Mouse (Mus musculus): Measurements from ENCODE around the gene Maneal. TPM values are rescaled to one million over a fixed set of nuclear protein-coding genes. Genes with fewer than 3 reads are reported as not detected.

Maneal gene
- total RNA-seq (2014; rRNA removed) (52.3 and 56.9 TPM in 2 replicates), polyA plus RNA-seq (2015; fragmentation: Nextera tagmentation; extraction: Ambion mirVana) (9.4 and 9.6 TPM in 2 replicates)

GRCm38 (mm10) chr4:124861283-124862188 is at the start of gene Maneal:
Gene Maneal (minus strand): TSS chr4:124862171.
- Histone ChIP-seq H3K4me1 (ENCODE audit: insufficient read depth, low read length) (peaks cover 13% of the 10 kb centered on the region), H3K9me3 (ENCODE audit: low read length) (no peaks in the 10 kb centered on the region), H3K36me3 (ENCODE audit: insufficient read depth, low read length) (peaks cover 14% of the 10 kb centered on the region), H3K9ac (replicated peaks; ENCODE audit: low read length) (peak within 1 kb of the TSS; percentile 67), H3K4me3 (ENCODE audit: low read length) (peak within 1 kb of the TSS; percentile 55), H3K27me3 (ENCODE audit: insufficient read depth, low read length) (no peaks in the 10 kb centered on the region), H3K27ac (peak within 1 kb of the TSS; percentile 71), H3K4me2 (ENCODE audit: low read depth, low read length) (peak within 1 kb of the TSS; percentile 82)
- peak; percentile 48 for DNase-seq (ENCODE audit: low spot score)
- peak; percentile 57 for ATAC-seq
- 2% methylated on average over 75 of the region's 77 CpGs for WGBS
- TF ChIP-seq CTCF (IDR thresholded peaks at IDR 0.05; ENCODE audit: low read depth), result no peak

DNA sequence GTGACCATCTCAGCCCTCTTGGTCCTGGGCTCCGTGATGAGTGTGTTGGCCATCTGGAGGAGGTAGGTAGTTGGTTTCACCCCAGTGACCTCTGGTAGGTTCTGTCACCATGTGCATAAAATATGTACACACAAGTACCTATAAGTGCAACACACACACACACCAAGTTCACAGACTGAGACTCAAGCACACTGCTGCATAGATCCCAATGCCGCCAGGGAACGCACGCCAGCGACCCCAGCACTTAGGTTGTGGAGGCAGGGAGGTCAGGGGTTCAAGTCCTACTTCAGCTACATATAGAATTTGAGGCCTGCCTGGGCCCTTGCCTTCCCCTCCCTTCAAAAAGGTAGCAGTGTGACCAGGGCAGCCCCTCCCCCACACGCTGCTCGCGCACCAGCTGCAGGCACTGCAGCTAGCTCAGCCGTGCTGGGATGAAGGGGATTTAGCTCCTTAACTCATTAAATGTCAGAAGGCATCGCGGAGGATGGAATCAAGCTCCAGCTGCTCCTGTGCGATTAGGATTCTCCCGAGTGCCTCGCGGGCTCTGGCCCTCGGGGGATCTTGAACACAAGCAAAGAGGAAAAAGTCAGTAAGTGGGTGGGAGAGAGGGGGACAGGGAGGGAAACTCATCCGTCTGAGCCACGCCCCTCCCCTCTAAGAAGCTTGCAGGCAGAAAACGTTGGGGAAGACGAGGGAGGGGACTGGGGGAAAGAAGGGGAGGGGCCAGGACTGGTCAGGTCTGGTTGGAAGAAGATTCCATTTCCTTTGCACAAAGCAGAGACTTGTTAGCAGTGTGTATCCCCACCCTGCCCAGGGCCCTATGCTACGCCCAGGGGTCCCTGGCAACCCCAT is 44.2 kb upstream of the Maneal start:
- WGBS, result 10% methylated on average over 21 of the region's 21 CpGs
- no peaks in the 10 kb centered on the region for H3K36me3 ChIP-seq (ENCODE audit: insufficient read depth, low read length)
- H3K27ac ChIP-seq, result peak overlapping the region; percentile 55; the same call in 1 of the 2 replicates
- peak overlapping the region; percentile 2; the same call in 1 of the 2 replicates for H3K4me3 ChIP-seq (ENCODE audit: low read length)
- peak; percentile 85 for ATAC-seq
- H3K27me3 ChIP-seq (ENCODE audit: insufficient read depth, low read length), result no peaks in the 10 kb centered on the region
- H3K9me3 ChIP-seq (ENCODE audit: low read length), result no peaks in the 10 kb centered on the region
- peak; percentile 80 for DNase-seq (ENCODE audit: low spot score)
- H3K4me2 ChIP-seq (ENCODE audit: low read depth, low read length), result peak overlapping the region; percentile 22
- peak overlapping the region; percentile 22; the same call in 1 of the 2 replicates for H3K9ac ChIP-seq (replicated peaks; ENCODE audit: low read length)
- TF ChIP-seq CTCF (IDR thresholded peaks at IDR 0.05; ENCODE audit: low read depth), result no peak
- H3K4me1 ChIP-seq (ENCODE audit: insufficient read depth, low read length), result peaks cover 7% of the 10 kb centered on the region; the same call in 1 of the 2 replicates

DNA sequence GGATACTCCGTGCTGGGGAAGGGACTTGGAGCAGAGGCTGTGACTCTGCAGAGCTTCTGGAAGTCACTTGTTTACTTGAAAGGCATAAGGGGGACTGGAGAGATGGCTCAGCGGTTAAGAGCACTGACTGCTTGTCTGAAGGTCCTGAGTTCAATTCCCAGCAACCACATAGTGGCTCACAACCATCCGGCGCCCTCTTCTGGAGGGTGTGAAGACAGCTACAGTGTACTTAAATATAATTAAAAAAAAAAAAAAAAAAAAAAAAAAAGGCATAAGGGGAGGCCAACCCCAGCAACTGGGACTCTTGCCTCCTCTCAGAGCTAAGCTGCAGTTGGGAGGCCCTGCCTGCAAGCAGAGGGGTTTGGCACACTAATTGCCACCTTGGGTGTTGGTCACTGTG is 43.4 kb upstream of the Maneal start:
- Histone ChIP-seq H3K4me1 (ENCODE audit: insufficient read depth, low read length) (peaks cover 7% of the 10 kb centered on the region; the same call in 1 of the 2 replicates), H3K4me2 (ENCODE audit: low read depth, low read length) (no peak overlapping the region), H3K27me3 (ENCODE audit: insufficient read depth, low read length) (no peaks in the 10 kb centered on the region), H3K36me3 (ENCODE audit: insufficient read depth, low read length) (no peaks in the 10 kb centered on the region), H3K4me3 (ENCODE audit: low read length) (no peak overlapping the region), H3K27ac (no peak overlapping the region), H3K9ac (replicated peaks; ENCODE audit: low read length) (no peak overlapping the region), H3K9me3 (ENCODE audit: low read length) (no peaks in the 10 kb centered on the region)
- 71% methylated on average over 4 of the region's 4 CpGs for WGBS
- TF ChIP-seq CTCF (IDR thresholded peaks at IDR 0.05; ENCODE audit: low read depth), result no peak
- no peak for DNase-seq (ENCODE audit: low spot score)
- ATAC-seq, result no peak

- DNase-seq (ENCODE audit: low spot score) (no peak), ATAC-seq (no peak)
- H3K36me3 ChIP-seq (ENCODE audit: insufficient read depth, low read length), result no peaks in the 10 kb centered on the region
- H3K4me3 ChIP-seq (ENCODE audit: low read length), result no peak overlapping the region
- H3K27ac ChIP-seq, result no peak overlapping the region
- no peak overlapping the region for H3K4me2 ChIP-seq (ENCODE audit: low read depth, low read length)
- H3K9me3 ChIP-seq (ENCODE audit: low read length), result no peaks in the 10 kb centered on the region
- H3K4me1 ChIP-seq (ENCODE audit: insufficient read depth, low read length), result 0 out of 2 replicates have a peak, but pooled peaks cover 2% of the 10 kb centered on the region
- TF ChIP-seq CTCF (IDR thresholded peaks at IDR 0.05; ENCODE audit: low read depth), result no peak
- H3K27me3 ChIP-seq (ENCODE audit: insufficient read depth, low read length), result 0 out of 2 replicates have a peak, but pooled peaks cover 4% of the 10 kb centered on the region
- H3K9ac ChIP-seq (replicated peaks; ENCODE audit: low read length), result no peak overlapping the region
- WGBS, result 68% methylated on average over 5 of the region's 5 CpGs
Measured at GRCm38 (mm10) chr4:124899906-124900305, 37.9 kb upstream of the Maneal start.

- Histone ChIP-seq H3K4me1 (ENCODE audit: insufficient read depth, low read length) (peaks cover 8% of the 10 kb centered on the region; the same call in 1 of the 2 replicates), H3K27ac (no peak overlapping the region), H3K4me3 (ENCODE audit: low read length) (no peak overlapping the region), H3K27me3 (ENCODE audit: insufficient read depth, low read length) (0 out of 2 replicates have a peak, but pooled peaks cover 6% of the 10 kb centered on the region), H3K9me3 (ENCODE audit: low read length) (no peaks in the 10 kb centered on the region), H3K9ac (replicated peaks; ENCODE audit: low read length) (no peak overlapping the region), H3K36me3 (ENCODE audit: insufficient read depth, low read length) (no peaks in the 10 kb centered on the region), H3K4me2 (ENCODE audit: low read depth, low read length) (no peak overlapping the region)
- 30% methylated on average over 10 of the region's 10 CpGs for WGBS
- no peak for TF ChIP-seq CTCF (IDR thresholded peaks at IDR 0.05; ENCODE audit: low read depth)
- DNase-seq (ENCODE audit: low spot score) (no peak), ATAC-seq (no peak)
Measured at GRCm38 (mm10) chr4:124898428-124898827, 36.5 kb upstream of the Maneal start.
